Mouse (Mus musculus): Measurements from ENCODE around the gene Wfdc16.

The Wfdc16 gene

DNA sequence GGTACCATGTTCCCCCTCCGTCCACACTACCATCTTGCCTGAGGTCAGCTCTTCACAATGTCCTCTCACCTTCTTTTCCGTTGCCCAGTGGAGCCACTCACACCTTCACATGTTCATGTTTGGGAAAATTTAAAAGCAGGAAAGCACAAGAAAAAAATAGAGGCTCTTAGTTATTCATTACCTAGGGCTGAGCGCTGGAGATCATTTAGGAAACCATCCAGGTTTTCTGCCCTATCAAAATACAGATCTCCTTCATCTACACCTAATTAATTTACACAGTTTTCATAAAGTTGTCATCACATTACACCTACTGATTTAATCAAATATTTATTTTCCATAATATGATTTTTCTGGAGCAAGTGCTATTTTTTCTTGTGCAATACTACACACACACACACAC, at the start of gene Wfdc16:
Gene Wfdc16 (minus strand): TSS at position 101 of the 400 bp plus-strand sequence.
- TF ChIP-seq GATA4 (IDR thresholded peaks at IDR 0.05; ENCODE audit: insufficient replicate concordance, low read length): no peak

DNA sequence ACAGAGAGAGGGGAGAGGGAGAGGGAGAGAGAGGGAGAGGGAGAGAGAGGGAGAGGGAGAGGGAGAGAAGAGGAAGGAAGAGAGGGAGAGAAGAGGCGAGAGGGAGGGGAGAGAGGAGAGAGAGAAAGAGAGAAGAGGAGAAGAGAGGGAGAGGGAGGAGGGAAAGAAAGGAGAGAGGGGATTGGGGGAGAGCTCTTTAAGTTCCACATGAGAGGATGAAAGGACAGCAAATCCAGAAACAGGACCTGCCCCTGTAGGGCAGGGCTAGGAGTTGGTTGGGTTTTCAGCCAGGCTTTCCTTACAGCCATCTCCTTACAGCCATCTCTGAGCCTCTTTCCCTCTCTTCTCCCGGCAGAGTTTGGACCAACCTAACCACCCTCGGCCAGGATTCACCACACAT, 46.2 kb upstream of the Wfdc16 start, which contains the start of gene Wfdc13:
Gene Wfdc13 (plus strand): TSS at position 301 of the 400 bp plus-strand sequence.
- no peak for TF ChIP-seq GATA4 (IDR thresholded peaks at IDR 0.05; ENCODE audit: insufficient replicate concordance, low read length)

DNA sequence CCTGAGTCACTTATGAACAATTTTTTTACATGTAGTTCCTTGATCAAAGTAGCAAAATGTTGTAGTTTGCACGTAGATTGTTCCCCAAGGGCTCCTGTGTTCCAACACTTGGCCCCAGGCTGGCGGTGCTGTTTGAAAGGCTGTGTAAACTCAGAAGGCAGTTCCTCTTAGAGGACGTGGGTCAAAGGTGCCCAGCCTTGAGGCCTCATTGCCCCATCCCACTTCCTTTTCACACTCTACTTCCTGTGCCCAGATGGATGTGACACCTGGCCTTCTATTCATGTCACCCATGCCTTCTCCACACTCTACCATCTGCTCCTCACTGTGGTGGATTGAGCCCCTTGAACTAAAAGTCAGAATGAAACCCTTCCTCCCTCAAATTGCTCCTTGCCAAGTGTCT, 41.3 kb upstream of the Wfdc16 start:
- TF ChIP-seq GATA4 (IDR thresholded peaks at IDR 0.05; ENCODE audit: insufficient replicate concordance, low read length): no peak

DNA sequence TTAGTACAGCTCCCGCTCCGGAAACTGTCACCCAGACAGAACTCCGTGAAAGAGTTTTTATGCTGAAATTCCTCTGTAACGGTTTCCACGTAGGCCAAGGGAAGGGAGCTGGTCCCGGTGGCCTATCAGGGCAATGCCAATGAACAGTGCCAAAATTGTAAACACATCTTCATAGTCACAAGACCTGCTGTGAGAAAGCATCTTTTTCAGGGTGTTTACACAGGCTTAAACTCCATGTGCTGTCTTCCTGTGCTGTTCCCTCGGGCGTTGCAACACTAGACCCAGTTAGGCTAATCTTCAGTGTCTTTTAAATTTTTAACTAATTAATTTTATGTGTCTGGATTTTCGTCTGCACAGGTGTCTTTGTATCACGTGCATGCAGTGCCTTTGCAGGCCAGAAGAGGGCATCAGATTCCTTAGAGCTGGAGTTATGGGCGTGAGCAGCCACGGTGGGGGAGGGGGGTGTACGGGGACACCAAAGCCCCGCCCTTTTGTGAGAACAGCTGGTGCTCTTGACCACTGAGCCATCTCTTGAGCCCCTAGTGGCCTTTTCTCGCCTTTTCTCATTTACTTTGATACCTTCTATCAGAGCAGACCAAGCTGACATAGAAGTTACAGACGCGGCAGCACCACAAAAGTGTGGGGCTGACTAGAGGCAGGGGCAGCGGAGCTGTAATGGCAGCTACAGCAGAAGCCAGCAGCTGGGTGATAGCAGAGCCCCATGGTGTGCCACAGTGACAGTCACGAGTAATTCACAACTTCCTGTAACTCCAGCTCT, 40.4 kb upstream of the Wfdc16 start:
- no peak for TF ChIP-seq GATA4 (IDR thresholded peaks at IDR 0.05; ENCODE audit: insufficient replicate concordance, low read length)

DNA sequence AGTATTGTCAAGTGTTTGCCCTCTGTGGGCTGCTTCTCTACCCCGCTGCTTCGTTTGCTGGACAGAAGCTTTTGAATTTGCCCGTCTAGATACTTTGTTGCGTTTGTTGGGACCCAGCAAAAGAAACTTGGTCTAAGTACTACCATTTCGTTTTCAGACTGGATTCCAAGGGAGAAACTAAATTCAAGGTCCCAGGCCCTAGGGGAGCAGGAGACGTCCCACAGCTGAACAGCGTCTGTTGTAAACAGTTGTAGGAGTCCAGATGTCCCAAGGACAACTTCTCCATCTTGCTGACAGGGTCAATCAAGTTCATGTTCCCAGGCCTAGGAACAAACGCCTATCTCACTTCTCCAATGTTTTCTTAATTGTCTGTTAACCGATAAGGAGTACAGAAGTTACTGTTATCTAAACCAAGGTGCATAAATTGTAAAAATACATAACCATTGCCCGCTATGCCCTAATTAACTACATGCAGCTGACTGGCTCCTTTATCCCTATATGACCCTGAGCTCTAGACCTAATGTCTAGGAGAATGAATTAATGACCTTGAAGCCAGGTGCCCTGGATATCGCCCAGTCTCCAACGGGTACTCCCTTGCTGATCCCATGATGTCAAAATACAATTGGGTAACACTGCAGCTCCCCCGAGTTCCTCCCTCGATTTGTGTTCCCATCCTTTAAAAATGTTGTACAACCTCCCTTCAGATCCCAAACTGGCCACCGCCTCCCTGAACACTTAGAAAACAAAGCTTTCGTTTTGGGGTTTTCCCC, 38.5 kb upstream of the Wfdc16 start:
- no peak for TF ChIP-seq GATA4 (IDR thresholded peaks at IDR 0.05; ENCODE audit: insufficient replicate concordance, low read length)

DNA sequence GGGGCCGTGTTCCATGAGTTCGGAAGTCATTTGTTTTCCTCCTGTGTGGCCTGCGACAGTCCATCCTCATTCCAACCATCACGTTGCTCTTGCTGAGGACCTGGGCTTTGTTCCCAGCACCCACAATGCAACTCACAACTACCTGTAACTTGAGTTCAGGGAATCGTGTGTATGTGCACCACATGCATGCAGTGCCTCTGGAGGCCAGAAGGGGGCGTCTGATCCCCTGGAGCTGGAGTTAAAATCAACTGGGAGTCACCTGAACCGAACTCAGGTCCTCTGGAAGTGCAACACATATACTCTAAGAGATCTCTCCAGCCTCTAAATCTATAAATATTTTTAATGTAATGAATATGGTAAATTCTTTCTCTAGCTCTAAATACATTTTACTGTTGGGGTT, 37.5 kb upstream of the Wfdc16 start:
- no peak for TF ChIP-seq GATA4 (IDR thresholded peaks at IDR 0.05; ENCODE audit: insufficient replicate concordance, low read length)

DNA sequence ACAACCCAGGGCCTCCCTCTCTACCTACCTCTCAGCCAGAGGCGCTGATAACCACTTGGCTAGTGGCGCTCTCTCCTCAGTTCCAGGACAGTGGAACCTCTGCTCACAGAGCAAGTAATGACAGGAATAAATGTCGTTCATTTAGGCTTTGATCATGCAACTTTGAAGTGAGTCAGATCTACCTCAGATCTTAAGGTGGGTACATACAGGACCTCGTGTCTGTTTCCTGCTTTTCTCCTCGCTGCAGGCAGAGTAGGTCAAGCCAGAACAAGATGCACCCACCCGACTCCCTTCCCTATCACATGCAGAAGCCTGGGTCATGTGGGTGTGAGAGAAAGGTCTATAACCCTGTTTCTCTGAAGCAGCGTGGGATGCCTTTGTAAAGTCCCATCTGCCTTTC, 35.4 kb upstream of the Wfdc16 start, which contains the start of gene Wfdc11:
Gene Wfdc11 (minus strand): TSS at position 101 of the 400 bp plus-strand sequence.
- TF ChIP-seq GATA4 (IDR thresholded peaks at IDR 0.05; ENCODE audit: insufficient replicate concordance, low read length): no peak

DNA sequence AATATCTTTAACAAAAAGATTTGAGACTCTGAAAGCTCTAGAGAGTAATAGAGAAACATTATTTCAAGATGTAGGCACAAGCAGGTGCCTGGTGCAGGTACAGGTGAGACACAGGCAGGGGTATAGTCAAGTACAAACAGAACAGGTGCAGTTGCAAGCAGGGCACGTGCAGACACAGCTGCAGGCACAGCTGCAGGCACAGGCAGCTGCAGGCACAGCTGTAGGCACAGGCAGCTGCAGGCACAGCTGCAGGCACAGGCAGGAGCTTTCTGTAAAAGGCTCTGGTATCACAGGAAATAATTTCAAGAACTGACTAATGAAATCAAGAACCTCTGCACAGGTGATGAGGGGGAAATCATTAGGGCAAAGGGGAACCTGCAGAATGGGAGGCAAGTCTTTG, 32.3 kb upstream of the Wfdc16 start:
- TF ChIP-seq GATA4 (IDR thresholded peaks at IDR 0.05; ENCODE audit: insufficient replicate concordance, low read length): no peak

DNA sequence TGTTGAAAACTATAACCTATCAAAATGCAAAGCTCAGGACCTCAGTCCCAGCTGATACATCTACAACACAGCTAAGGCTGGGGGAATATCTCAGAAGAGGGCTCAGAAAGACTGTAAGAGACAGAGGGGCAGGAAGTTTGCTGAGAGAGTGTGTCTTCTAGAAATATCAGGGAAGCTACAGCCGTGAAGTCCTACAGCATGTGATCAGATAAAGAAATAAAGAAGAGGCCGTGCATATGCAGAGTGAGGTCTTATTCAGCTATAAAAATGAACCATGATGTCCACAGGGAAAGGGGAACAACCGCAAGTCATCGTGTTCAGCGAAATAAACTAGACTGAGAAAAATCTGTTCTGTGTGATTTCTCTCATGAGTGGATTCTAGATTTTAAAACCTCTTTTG, 31.7 kb upstream of the Wfdc16 start:
- no peak for TF ChIP-seq GATA4 (IDR thresholded peaks at IDR 0.05; ENCODE audit: insufficient replicate concordance, low read length)

DNA sequence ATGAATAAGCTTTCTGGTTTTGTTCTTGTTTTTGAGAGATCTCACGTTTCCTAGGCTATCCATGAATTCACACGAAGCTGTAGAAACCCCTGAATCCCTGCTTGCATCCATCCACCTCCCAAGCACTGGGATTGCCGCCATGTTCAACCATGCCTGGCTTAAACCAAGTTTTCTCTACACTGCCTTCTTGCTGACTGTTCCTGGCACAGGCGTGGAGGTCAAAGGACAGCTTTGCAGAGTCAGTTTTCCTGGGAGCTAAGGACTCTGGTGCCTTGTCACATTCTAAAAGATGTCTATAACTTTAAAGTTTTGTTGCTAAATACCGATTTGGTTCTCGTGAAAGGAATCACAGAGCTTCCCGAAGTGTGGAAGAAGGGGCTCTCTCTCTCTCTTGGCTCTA, 26.3 kb upstream of the Wfdc16 start:
- no peak for TF ChIP-seq GATA4 (IDR thresholded peaks at IDR 0.05; ENCODE audit: insufficient replicate concordance, low read length)

DNA sequence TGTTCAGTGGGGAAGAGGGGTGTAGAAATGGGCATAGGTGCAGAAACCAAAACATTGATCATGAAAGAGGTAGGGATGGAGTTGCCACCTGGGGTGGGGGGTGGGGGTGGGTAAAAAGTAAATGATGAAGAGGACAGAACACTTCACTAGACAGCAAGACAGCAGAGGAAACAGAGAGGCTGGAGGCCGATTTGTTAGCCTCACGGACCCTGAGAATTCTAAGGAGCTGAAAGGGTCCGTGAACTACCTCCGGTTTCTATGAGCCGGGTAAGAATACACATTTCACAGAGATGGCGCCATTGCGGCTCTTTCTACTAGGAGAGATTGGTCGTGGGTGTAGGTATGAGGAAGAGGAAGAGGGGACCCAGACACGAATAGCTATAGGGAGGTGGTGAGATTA, 17.9 kb upstream of the Wfdc16 start, which contains the start of gene Wfdc9:
Gene Wfdc9 (minus strand): TSS at position 101 of the 400 bp plus-strand sequence.
- no peak for TF ChIP-seq GATA4 (IDR thresholded peaks at IDR 0.05; ENCODE audit: insufficient replicate concordance, low read length)

DNA sequence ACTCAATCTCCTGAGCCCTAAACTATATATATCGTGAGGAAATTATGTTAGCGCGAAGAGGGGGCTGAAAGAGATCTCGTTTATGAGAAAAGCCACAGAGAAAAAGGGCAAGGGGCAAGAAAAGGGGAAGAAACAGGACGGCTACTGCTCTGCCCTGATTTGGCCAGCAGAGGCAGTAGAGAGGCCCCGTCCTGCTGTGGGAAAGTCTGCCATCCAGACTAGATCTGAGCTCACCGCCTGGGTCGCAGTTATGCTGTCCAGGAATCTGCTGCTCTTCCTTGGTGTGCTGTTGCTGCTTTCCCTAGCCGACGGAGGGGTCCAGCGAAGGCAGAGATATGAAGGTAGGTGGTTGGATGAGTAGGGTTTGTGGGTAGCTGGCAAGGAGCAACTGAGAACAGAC, 17.3 kb upstream of the Wfdc16 start, which contains the start of gene Wfdc10:
Gene Wfdc10 (plus strand): TSS at position 189 of the 400 bp plus-strand sequence.
- no peak for TF ChIP-seq GATA4 (IDR thresholded peaks at IDR 0.05; ENCODE audit: insufficient replicate concordance, low read length)

DNA sequence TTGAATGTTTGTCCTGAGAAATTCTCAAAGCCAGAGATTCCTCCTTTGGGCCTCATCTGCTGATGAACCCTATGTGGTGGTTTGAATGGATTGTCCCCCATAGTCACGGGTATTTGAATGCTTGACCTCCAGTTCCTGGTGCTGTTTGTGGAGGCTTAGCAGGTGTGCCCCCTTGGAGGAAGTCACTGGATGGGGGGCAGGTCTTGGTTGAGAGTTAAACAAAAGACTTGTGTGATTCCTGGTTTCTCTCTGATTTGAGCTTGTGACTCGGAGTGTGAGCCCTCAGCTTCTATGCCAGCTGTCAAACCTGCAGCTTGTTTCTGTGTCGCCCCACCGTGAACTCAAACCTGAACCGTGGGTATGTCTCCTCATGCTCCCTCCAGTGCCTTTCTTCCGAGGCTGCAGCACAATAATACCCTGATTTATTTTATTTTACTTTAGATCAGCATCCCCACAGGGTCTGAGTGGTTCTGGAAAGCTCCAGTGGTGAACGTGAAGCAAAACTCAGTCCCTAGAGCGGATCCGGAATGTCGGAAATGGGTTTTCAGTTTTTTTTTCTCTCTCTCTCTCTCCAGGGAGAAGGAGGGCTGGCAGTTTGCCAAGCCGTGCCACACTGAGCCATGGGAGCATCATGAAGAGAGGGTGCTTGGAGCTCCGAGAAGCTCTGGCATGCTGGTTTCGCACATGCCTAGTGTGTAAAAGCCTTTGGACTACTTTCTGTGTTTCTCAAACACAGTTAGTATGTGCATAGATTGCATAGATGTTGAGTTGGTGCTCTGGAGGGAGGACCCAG, 3.5 kb upstream of the Wfdc16 start:
- TF ChIP-seq GATA4 (IDR thresholded peaks at IDR 0.05; ENCODE audit: insufficient replicate concordance, low read length): no peak

DNA sequence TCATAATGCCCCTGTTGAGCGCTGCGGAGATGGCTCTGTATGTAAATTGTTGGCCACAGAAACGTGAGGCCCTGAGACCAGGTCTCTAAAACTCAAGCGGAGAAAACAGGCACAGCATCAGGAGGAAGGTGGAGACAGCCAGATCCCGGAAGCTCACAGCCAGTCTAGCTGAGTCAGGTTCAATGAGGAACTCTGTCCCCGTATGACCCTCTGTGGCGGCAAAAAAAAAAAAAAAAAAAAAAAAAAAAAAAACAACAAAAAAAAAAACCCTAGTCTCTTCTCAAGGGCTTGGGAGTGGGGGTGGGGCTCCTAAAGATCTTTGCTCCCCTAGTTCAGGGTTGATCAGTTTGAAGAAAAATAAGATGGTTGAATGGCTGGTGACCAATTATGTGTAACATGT, 2.5 kb upstream of the Wfdc16 start:
- no peak for TF ChIP-seq GATA4 (IDR thresholded peaks at IDR 0.05; ENCODE audit: insufficient replicate concordance, low read length)

DNA sequence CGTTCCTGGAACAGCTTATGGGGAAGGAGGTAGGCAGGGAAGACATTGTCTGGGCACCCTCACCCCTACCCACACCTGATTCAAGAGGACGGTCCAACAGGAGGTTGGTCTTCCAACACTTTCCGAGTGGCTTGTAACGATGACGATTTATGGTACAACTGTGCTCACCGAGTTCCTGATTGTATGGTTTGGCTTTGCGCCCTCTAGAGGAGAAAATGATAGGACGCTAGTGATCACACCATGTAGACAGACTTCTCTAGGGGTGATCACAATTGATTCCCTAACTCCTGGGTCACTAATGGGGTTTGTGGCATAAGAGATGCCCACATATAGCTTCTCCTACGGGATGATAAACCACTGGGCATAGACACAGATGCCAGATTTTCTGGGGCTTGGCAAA, 3.3 kb downstream of the Wfdc16 start:
- no peak for TF ChIP-seq GATA4 (IDR thresholded peaks at IDR 0.05; ENCODE audit: insufficient replicate concordance, low read length)

Measured in liver, adult (tissue).